Mouse (Mus musculus) E14TG2a.4 (cell line): ENCODE results near the gene Rcl1.

Source experiments
- CTCF ChIP-seq: conservative IDR thresholded peaks from 2 replicates; pipeline ENCODE4 v1.5.1; 2014; ENCODE audit warnings: low read length
- NANOG ChIP-seq: IDR thresholded peaks from 2 replicates; pipeline ENCODE4 v1.6.1; 2014; ENCODE audit warnings: borderline replicate concordance, low read length, mixed read lengths
- POU5F1 ChIP-seq: IDR thresholded peaks from 2 replicates; pipeline ENCODE4 v1.6.1; 2014; ENCODE audit warnings: low read length, borderline replicate concordance

GRCm38 (mm10) chr19:29101591-29101990 lies 416 bp downstream of the Rcl1 start:
- TF ChIP-seq CTCF (no peak), POU5F1 (no peak), NANOG (no peak)
